Mouse (Mus musculus) cortical plate, adult 2 months (tissue): ENCODE measurements at regions not wholly inside any gene's neighbourhood (a gene's known extent, or its start where the extent isn't known, plus 50 kb on each side); places are given as distances from the start of the nearest gene placed in this dataset.

Experiments
- CTCF ChIP-seq: fragments of 200-500 bp; IDR thresholded peaks from 2 replicates; pipeline ENCODE4 v1.5.1; 2011; ENCODE audit warnings: mild to moderate bottlenecking, control low read depth, low read length; ENCODE audit not compliant: insufficient read depth; ENCODE audit errors: extremely low read depth
- POLR2A ChIP-seq: fragments of 200-500 bp; IDR thresholded peaks from 2 replicates; pipeline ENCODE4 v1.6.1; 2011; ENCODE audit warnings: mild to moderate bottlenecking, low read length, control low read depth; ENCODE audit not compliant: insufficient read depth; ENCODE audit errors: extremely low read depth

DNA sequence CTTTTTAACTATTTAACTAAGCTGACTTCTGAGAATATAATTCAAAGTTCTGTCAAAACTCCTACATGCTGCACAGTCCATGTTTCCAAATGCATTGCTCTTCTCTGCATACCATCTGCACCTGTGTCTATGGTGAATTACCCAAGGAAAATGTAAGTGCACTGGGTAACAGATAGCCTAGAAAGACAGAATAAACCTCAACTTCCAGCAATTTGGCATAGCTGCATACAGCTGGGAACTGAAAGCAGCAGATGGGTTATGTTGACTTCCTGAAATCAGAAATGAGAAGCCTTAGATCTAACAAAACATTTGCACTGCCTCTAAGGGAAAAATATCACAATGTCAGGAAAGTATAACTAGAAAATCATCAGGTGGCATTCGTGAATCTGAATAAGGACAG lies 886.4 kb downstream of the Cdh9 start:
- TF ChIP-seq CTCF (no peak), POLR2A (no peak)
